Mouse (Mus musculus) lung, embryonic 16.5 days (tissue): Measurements from ENCODE around the gene Rps25. TPM values are rescaled to one million over a fixed set of nuclear protein-coding genes. Genes with fewer than 3 reads are reported as not detected.
A peak's percentile ranks its signal among the peaks of the same experiment; 100 is the strongest.
"Not testable (repeated sequence)": the region's sequence is repeated elsewhere in the genome, so short reads cannot be mapped to it uniquely, and the experiment has no call there.

Experiments used
- ATAC-seq: fragments of 200-750 bp; cut with Nextera tagmentation; 2 replicates; pipeline ENCODE4 v1.8.0; 2017; ENCODE audit warnings: low read depth, mild to moderate bottlenecking, moderate library complexity
- H3K27ac ChIP-seq: fragments of 300-500 bp; sonication (generic); 2 replicates; pipeline ENCODE4 v1.5.1; 2014; ENCODE audit warnings: mild to moderate bottlenecking, control low read depth, low read length
- H3K27me3 ChIP-seq: fragments of 300-500 bp; sonication (generic); 2 replicates; pipeline ENCODE4 v1.6.1; 2014; ENCODE audit warnings: low read depth, low read length, mixed read lengths; ENCODE audit not compliant: control insufficient read depth, insufficient read depth
- H3K36me3 ChIP-seq: fragments of 300-500 bp; sonication (generic); 2 replicates; pipeline ENCODE4 v1.6.1; 2014; ENCODE audit warnings: low read length; ENCODE audit not compliant: control insufficient read depth, insufficient read depth
- H3K4me1 ChIP-seq: fragments of 300-500 bp; sonication (generic); replicated peaks from 2 replicates; pipeline ENCODE4 v1.6.1; 2014; ENCODE audit warnings: low read length, mixed read lengths; ENCODE audit not compliant: control insufficient read depth, insufficient read depth
- H3K4me2 ChIP-seq: fragments of 300-500 bp; sonication (generic); 2 replicates; pipeline ENCODE4 v1.6.1; 2014; ENCODE audit warnings: low read depth, low read length, control low read depth
- H3K4me3 ChIP-seq: fragments of 300-500 bp; sonication (generic); 2 replicates; pipeline ENCODE4 v1.5.1; 2014; ENCODE audit warnings: mild to moderate bottlenecking, low read length, control low read depth
- H3K9ac ChIP-seq: fragments of 300-500 bp; sonication (generic); 2 replicates; pipeline ENCODE4 v1.6.1; 2014; ENCODE audit warnings: low read length, control low read depth
- H3K9me3 ChIP-seq: fragments of 300-500 bp; sonication (generic); 2 replicates; pipeline ENCODE4 v1.6.1; 2016; ENCODE audit warnings: low read length; ENCODE audit not compliant: control insufficient read depth
- WGBS: fragments of 180-500 bp; shearing (Covaris S2); extraction: QIAGEN DNeasy Blood & Tissue Kit; methylation state at CpG from one replicate; pipeline ENCODE4 v1.1.7; 2014; 5-methylcytosine and 5-hydroxymethylcytosine counted together
- polyA plus RNA-seq: library from polyadenylated mRNA; unstranded; fragments of >200 nt; fragmentation: Nextera tagmentation; extraction: Ambion mirVana; gene quantifications from 2 replicates; pipeline ENCODE4 v1.2.1, GENCODE M21; 2015

The Rps25 gene
- 1,846 and 1,855 TPM in 2 replicates for polyA plus RNA-seq

- peak; percentile 97 for ATAC-seq
- H3K9ac ChIP-seq, result peak within 1 kb of the TSS; percentile 92
- WGBS, result under 1% methylated on average over 51 of the region's 51 CpGs
- H3K4me3 ChIP-seq, result peak within 1 kb of the TSS; percentile 89
- H3K27ac ChIP-seq, result peak within 1 kb of the TSS; percentile 99
- peaks cover 50% of the 10 kb centered on the region for H3K36me3 ChIP-seq
- H3K27me3 ChIP-seq, result no peaks in the 10 kb centered on the region
- no peaks in the 10 kb centered on the region for H3K9me3 ChIP-seq
- peak within 1 kb of the TSS; percentile 81 for H3K4me2 ChIP-seq
- H3K4me1 ChIP-seq, result peaks cover 10% of the 10 kb centered on the region; the same call in 1 of the 2 replicates
Measured at GRCm38 (mm10) chr9:44406906-44407751, at the start of gene Rps25, which contains the start of gene Trappc4. Rps25 (plus strand) TSS chr9:44407139. Trappc4 (minus strand) TSS chr9:44407600.

GRCm38 (mm10) chr9:44357207-44357606 is 49.7 kb upstream of the Rps25 start:
- WGBS, result 70% methylated on average over 4 of the region's 4 CpGs
- no peak for ATAC-seq
- Histone ChIP-seq H3K4me1 (peaks cover 5% of the 10 kb centered on the region), H3K27ac (no peak overlapping the region), H3K4me2 (no peak overlapping the region), H3K27me3 (no peaks in the 10 kb centered on the region), H3K36me3 (peaks cover 45% of the 10 kb centered on the region), H3K4me3 (no peak overlapping the region), H3K9ac (no peak overlapping the region), H3K9me3 (no peaks in the 10 kb centered on the region)

- H3K36me3 ChIP-seq, result peaks cover 7% of the 10 kb centered on the region
- H3K27me3 ChIP-seq, result no peaks in the 10 kb centered on the region
- under 1% methylated on average over 44 of the region's 44 CpGs for WGBS
- H3K9ac ChIP-seq, result peak within 1 kb of the TSS; percentile 85
- H3K4me1 ChIP-seq, result peaks cover 5% of the 10 kb centered on the region
- no peaks in the 10 kb centered on the region for H3K9me3 ChIP-seq
- H3K4me2 ChIP-seq, result peak within 1 kb of the TSS; percentile 81
- peak within 1 kb of the TSS; percentile 72 for H3K27ac ChIP-seq
- ATAC-seq, result peak; percentile 98
- peak within 1 kb of the TSS; percentile 90 for H3K4me3 ChIP-seq
Measured at GRCm38 (mm10) chr9:44361190-44361917, 45.6 kb upstream of the Rps25 start, which contains the start of gene Vps11. Vps11 (minus strand) TSS chr9:44361670.

GRCm38 (mm10) chr9:44361931-44362330 is 45.0 kb upstream of the Rps25 start:
- Histone ChIP-seq H3K4me3 (peak overlapping the region; percentile 90), H3K9ac (peak overlapping the region; percentile 55), H3K27ac (peak overlapping the region; percentile 43; the same call in 1 of the 2 replicates), H3K4me2 (peak overlapping the region; percentile 68)
- peak; percentile 56 for ATAC-seq
- not testable (repeated sequence) for H3K27me3 ChIP-seq, H3K36me3 ChIP-seq, H3K4me1 ChIP-seq, H3K9me3 ChIP-seq
- WGBS, result 35% methylated on average over 4 of the region's 4 CpGs

GRCm38 (mm10) chr9:44364480-44364879 is 42.5 kb upstream of the Rps25 start:
- ATAC-seq, result no peak
- H3K4me3 ChIP-seq, result no peak overlapping the region
- no peaks in the 10 kb centered on the region for H3K27me3 ChIP-seq
- H3K9ac ChIP-seq, result no peak overlapping the region
- no peaks in the 10 kb centered on the region for H3K9me3 ChIP-seq
- WGBS, result 63% methylated on average over 3 of the region's 3 CpGs
- H3K27ac ChIP-seq, result no peak overlapping the region
- no peak overlapping the region for H3K4me2 ChIP-seq
- H3K4me1 ChIP-seq, result peaks cover 5% of the 10 kb centered on the region
- H3K36me3 ChIP-seq, result no peaks in the 10 kb centered on the region

GRCm38 (mm10) chr9:44373386-44373785 is 33.6 kb upstream of the Rps25 start:
- H3K9ac ChIP-seq, result no peak overlapping the region
- no peak overlapping the region for H3K27ac ChIP-seq
- no peaks in the 10 kb centered on the region for H3K27me3 ChIP-seq
- H3K4me3 ChIP-seq, result no peak overlapping the region
- H3K9me3 ChIP-seq, result no peaks in the 10 kb centered on the region
- H3K4me2 ChIP-seq, result no peak overlapping the region
- H3K4me1 ChIP-seq, result peaks cover 2% of the 10 kb centered on the region; the same call in 1 of the 2 replicates
- no peaks in the 10 kb centered on the region for H3K36me3 ChIP-seq
- no peak for ATAC-seq

GRCm38 (mm10) chr9:44376141-44376540 is 30.8 kb upstream of the Rps25 start:
- Histone ChIP-seq H3K9me3 (no peaks in the 10 kb centered on the region), H3K4me1 (peaks cover 14% of the 10 kb centered on the region), H3K4me2 (no peak overlapping the region), H3K4me3 (no peak overlapping the region), H3K9ac (no peak overlapping the region), H3K27me3 (no peaks in the 10 kb centered on the region), H3K27ac (no peak overlapping the region), H3K36me3 (no peaks in the 10 kb centered on the region)
- WGBS, result 81% methylated on average over 6 of the region's 6 CpGs
- no peak for ATAC-seq

GRCm38 (mm10) chr9:44377335-44377734 is 29.6 kb upstream of the Rps25 start:
- 80% methylated on average over 2 of the region's 2 CpGs for WGBS
- not testable (repeated sequence) for H3K36me3 ChIP-seq, H3K4me2 ChIP-seq, H3K27me3 ChIP-seq, H3K9ac ChIP-seq, H3K9me3 ChIP-seq, ATAC-seq, H3K27ac ChIP-seq, H3K4me3 ChIP-seq
- H3K4me1 ChIP-seq, result peaks cover 14% of the 10 kb centered on the region

- peak overlapping the region; percentile 82 for H3K9ac ChIP-seq
- H3K4me2 ChIP-seq, result peak overlapping the region; percentile 78
- H3K36me3 ChIP-seq, result peaks cover 13% of the 10 kb centered on the region
- ATAC-seq, result no peak
- no peak overlapping the region for H3K27ac ChIP-seq
- H3K9me3 ChIP-seq, result no peaks in the 10 kb centered on the region
- peak overlapping the region; percentile 87 for H3K4me3 ChIP-seq
- H3K4me1 ChIP-seq, result peaks cover 14% of the 10 kb centered on the region
- H3K27me3 ChIP-seq, result no peaks in the 10 kb centered on the region
- 76% methylated on average over 5 of the region's 5 CpGs for WGBS
Measured at GRCm38 (mm10) chr9:44378153-44378730, 28.7 kb upstream of the Rps25 start.
